Mouse (Mus musculus) neural tube, embryonic 13.5 days (tissue): ENCODE results near the gene Hist3h2a. TPM values are rescaled to one million over a fixed set of nuclear protein-coding genes. Genes with fewer than 3 reads are reported as not detected.

ENCODE experiments used
- ATAC-seq: fragments of 200-750 bp; cut with Nextera tagmentation; 2 replicates; pipeline ENCODE4 v1.8.0; 2017; ENCODE audit warnings: low read depth, mild to moderate bottlenecking, moderate TSS enrichment, moderate library complexity
- H3K27ac ChIP-seq: fragments of 300-500 bp; sonication (generic); replicated peaks from 2 replicates; pipeline ENCODE4 v1.5.1; 2015; ENCODE audit warnings: moderate library complexity, mild to moderate bottlenecking, inconsistent platforms
- H3K27me3 ChIP-seq: fragments of 300-500 bp; sonication (generic); 2 replicates; pipeline ENCODE4 v1.6.1; 2015; ENCODE audit warnings: mild to moderate bottlenecking, inconsistent platforms
- H3K36me3 ChIP-seq: fragments of 300-500 bp; sonication (generic); 2 replicates; pipeline ENCODE4 v1.6.1; 2015; ENCODE audit warnings: mild to moderate bottlenecking, inconsistent platforms
- H3K4me1 ChIP-seq: fragments of 300-500 bp; sonication (generic); replicated peaks from 2 replicates; pipeline ENCODE4 v1.6.1; 2015; ENCODE audit warnings: inconsistent platforms
- H3K4me2 ChIP-seq: fragments of 300-500 bp; sonication (generic); 2 replicates; pipeline ENCODE4 v1.6.1; 2015; ENCODE audit warnings: inconsistent platforms, mild to moderate bottlenecking, moderate library complexity
- H3K4me3 ChIP-seq: fragments of 300-500 bp; sonication (generic); 2 replicates; pipeline ENCODE4 v1.5.1; 2015; ENCODE audit warnings: mild to moderate bottlenecking, inconsistent platforms
- H3K9ac ChIP-seq: fragments of 300-500 bp; sonication (generic); 2 replicates; pipeline ENCODE4 v1.6.1; 2015; ENCODE audit warnings: moderate library complexity, mild to moderate bottlenecking, inconsistent platforms
- H3K9me3 ChIP-seq: fragments of 300-500 bp; sonication (generic); 2 replicates; pipeline ENCODE4 v1.6.1; 2016; ENCODE audit warnings: inconsistent platforms
- WGBS: fragments of 180-500 bp; shearing (Covaris S2); methylation state at CpG from one replicate; pipeline ENCODE4 v1.1.7; 2015; 5-methylcytosine and 5-hydroxymethylcytosine counted together
- polyA plus RNA-seq: library from polyadenylated mRNA; unstranded; fragments of >200 nt; fragmentation: Nextera tagmentation; extraction: Ambion mirVana; gene quantifications from 2 replicates; pipeline ENCODE4 v1.2.1, GENCODE M21; 2015

Hist3h2a gene
- polyA plus RNA-seq, result 124 and 126 TPM in 2 replicates

DNA sequence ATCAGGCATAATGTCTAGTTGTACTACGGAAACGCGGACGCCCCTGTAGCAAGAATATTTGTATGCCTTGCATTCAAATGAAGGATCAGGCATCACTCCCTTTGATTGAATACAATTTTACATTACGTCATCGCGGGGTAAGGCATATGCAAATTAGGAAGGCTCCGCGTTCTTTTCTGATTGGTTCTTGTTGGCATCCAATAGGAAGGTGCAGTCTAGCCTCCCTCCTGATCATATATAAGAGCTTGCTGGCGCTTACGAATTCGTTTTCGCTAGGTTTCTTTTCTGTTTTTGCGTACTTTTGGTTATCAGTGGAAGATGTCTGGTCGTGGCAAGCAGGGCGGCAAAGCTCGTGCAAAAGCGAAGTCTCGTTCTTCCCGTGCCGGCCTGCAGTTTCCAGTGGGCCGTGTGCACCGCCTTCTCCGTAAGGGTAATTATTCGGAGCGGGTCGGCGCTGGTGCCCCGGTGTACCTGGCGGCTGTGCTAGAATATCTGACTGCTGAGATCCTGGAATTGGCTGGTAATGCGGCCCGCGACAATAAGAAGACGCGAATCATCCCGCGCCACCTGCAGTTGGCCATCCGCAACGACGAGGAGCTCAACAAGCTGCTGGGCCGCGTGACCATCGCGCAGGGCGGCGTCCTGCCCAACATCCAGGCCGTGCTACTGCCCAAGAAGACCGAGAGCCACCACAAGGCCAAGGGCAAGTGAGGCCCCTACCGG lies at the start of gene Hist3h2a, which contains the start of gene Trim17:
TSS of gene Hist3h2a (plus strand) at position 266 of the 723 bp plus-strand sequence.
TSS of gene Trim17 (plus strand) at position 266 of the 723 bp plus-strand sequence.
- peak within 1 kb of the TSS; percentile 87 for H3K4me2 ChIP-seq
- no peaks in the 10 kb centered on the region for H3K9me3 ChIP-seq
- WGBS, result under 1% methylated on average over 49 of the region's 49 CpGs
- H3K36me3 ChIP-seq, result 0 out of 2 replicates have a peak, but pooled peaks cover 15% of the 10 kb centered on the region
- ATAC-seq, result peak; percentile 92
- no peaks in the 10 kb centered on the region for H3K27me3 ChIP-seq
- peak within 1 kb of the TSS; percentile 74 for H3K4me3 ChIP-seq
- H3K27ac ChIP-seq, result peak within 1 kb of the TSS; percentile 100
- peak within 1 kb of the TSS; percentile 99 for H3K9ac ChIP-seq
- peaks cover 70% of the 10 kb centered on the region for H3K4me1 ChIP-seq

DNA sequence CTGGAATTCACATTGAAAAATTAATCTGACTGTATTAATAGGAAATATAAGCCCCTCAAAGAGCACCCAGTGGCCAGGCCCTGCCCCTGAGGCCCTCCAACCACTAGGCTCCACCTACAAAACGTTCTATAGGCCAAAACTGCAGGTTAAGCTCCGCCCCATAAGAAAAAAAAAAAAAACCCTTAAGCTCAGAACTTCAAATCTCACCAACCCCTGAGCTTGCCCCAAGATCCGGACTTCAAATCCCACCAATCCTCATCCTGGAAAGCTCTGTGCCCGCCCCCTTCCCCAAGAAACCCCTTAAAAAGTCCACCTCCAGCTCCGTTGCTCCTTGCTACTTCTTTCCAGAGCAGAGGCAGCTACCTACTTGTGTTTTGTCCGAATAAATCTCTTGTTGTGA lies 49.6 kb upstream of the Hist3h2a start:
- 0 out of 2 replicates have a peak overlapping the region, but pooled peaks have one; percentile 87 for H3K4me2 ChIP-seq

DNA sequence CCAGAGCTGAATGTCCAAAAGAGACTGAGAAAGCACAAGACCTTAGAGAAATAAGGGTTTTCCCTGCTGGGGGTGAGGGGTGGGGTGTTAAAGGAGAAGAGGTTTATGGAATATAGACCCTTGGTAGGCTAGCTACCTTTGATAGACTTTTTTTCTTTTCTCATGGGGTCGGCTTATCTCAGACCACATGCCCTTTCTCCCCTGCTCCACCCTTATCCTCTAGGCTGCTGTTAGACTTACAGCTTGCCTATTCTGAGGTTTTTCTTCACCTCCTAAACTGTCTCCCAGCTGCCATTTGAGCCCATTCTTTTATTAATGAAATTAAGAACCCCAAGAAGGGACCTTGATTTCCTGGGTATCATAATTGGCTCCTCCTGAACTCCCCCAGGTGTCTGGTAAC lies 40.7 kb upstream of the Hist3h2a start:
- H3K4me2 ChIP-seq, result no peak overlapping the region; the same call in 1 of the 2 replicates
- H3K27me3 ChIP-seq, result no peaks in the 10 kb centered on the region
- H3K36me3 ChIP-seq, result no peaks in the 10 kb centered on the region
- H3K9me3 ChIP-seq, result no peaks in the 10 kb centered on the region
- H3K4me1 ChIP-seq, result peaks cover 12% of the 10 kb centered on the region
- ATAC-seq, result no peak
- WGBS, result 64% methylated on average over 1 of the region's 1 CpGs
- H3K4me3 ChIP-seq, result no peak overlapping the region
- peak overlapping the region; percentile 61; the same call in 1 of the 2 replicates for H3K9ac ChIP-seq
- no peak overlapping the region for H3K27ac ChIP-seq

More for the DNA sequence above, 49.6 kb upstream of the Hist3h2a start:
- Histone ChIP-seq H3K4me1 (peaks cover 23% of the 10 kb centered on the region), H3K4me3 (no peak overlapping the region), H3K9me3 (no peaks in the 10 kb centered on the region), H3K27ac (no peak overlapping the region), H3K36me3 (peaks cover 22% of the 10 kb centered on the region), H3K9ac (no peak overlapping the region), H3K27me3 (no peaks in the 10 kb centered on the region)
- WGBS, result 49% methylated on average over 6 of the region's 6 CpGs
- ATAC-seq, result no peak

DNA sequence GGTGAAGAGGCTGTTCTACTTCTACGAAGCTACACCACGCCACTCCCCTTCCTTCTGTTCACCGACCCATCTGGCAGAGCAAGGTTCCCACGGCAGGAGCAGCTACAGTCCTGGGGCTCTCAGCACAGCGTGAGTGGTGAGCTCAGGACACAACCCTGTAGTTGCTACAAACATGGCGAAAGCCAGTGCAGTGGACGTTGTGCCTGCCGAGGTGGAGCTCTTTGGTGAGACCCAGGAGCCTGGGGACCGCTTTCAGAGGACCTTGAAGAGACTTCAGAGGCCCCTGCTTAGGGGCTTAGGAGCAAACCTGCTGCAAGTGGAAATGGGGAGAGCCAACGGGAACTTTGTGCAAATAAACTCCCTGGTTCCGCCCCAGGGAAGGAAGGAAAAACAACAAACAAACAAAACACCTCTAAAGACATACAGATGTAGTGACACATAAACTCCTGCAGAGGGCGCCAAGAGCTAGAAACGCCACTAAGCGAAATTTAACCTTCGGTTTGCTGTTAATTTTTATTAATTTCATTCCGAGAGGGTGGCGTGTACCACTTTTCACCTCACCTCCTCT lies 39.9 kb upstream of the Hist3h2a start:
- Histone ChIP-seq H3K4me3 (peak overlapping the region; percentile 32), H3K9ac (peak overlapping the region; percentile 61), H3K9me3 (no peaks in the 10 kb centered on the region), H3K4me1 (peaks cover 12% of the 10 kb centered on the region), H3K27ac (0 out of 2 replicates have a peak overlapping the region, but pooled peaks have one; percentile 9), H3K36me3 (no peaks in the 10 kb centered on the region), H3K27me3 (no peaks in the 10 kb centered on the region), H3K4me2 (peak overlapping the region; percentile 56)
- WGBS, result 22% methylated on average over 17 of the region's 17 CpGs
- ATAC-seq, result no peak; the same call in 1 of the 2 replicates

GRCm38 (mm10) chr11:58916879-58917744 lies 37.4 kb upstream of the Hist3h2a start:
- 53% methylated on average over 14 of the region's 14 CpGs for WGBS
- Histone ChIP-seq H3K36me3 (no peaks in the 10 kb centered on the region), H3K27me3 (no peaks in the 10 kb centered on the region), H3K9me3 (no peaks in the 10 kb centered on the region), H3K9ac (no peak overlapping the region), H3K27ac (no peak overlapping the region), H3K4me1 (peaks cover 12% of the 10 kb centered on the region), H3K4me3 (no peak overlapping the region), H3K4me2 (no peak overlapping the region)
- ATAC-seq, result no peak

DNA sequence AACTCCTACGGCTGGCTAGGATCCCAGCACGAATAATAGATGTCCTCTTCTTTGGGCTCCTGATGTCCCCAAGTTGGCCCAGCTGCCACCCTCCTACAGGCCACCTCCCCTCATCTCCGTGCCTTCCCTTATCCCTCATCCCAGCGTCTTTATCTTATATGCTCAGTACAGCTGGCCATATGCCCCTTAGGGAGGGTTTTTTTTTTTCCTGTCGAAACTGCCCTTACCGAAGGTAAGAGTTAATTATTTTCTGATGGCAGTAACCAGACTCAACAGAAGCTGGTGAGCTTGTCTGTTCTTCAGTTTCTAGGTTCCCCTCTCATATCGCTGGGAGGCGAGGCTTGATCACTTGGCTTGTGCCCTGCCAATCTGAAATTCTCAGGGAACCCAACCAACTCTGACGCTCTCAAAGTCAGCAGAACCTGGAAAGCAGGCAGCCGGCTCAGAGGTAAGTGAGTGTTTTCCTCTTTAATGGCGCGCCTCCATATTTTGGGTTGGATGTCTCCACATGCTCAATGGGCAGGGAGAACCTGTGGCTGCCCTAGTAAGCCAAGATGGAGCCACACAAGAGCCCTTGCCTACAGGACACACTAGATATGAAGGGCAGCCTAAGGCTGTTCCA lies 36.6 kb upstream of the Hist3h2a start, which contains the start of gene Btnl10:
TSS of gene Btnl10 (plus strand) at position 164 of the 622 bp plus-strand sequence.
- H3K36me3 ChIP-seq, result no peaks in the 10 kb centered on the region
- H3K9ac ChIP-seq, result no peak within 1 kb of the TSS
- no peak for ATAC-seq
- no peak within 1 kb of the TSS for H3K4me2 ChIP-seq
- H3K9me3 ChIP-seq, result no peaks in the 10 kb centered on the region
- no peak within 1 kb of the TSS for H3K27ac ChIP-seq
- WGBS, result 83% methylated on average over 12 of the region's 12 CpGs
- no peaks in the 10 kb centered on the region for H3K27me3 ChIP-seq
- no peak within 1 kb of the TSS for H3K4me3 ChIP-seq
- H3K4me1 ChIP-seq, result peaks cover 12% of the 10 kb centered on the region

GRCm38 (mm10) chr11:58918759-58919158 lies 35.7 kb upstream of the Hist3h2a start:
- WGBS, result 80% methylated on average over 5 of the region's 5 CpGs
- H3K36me3 ChIP-seq, result no peaks in the 10 kb centered on the region
- H3K27me3 ChIP-seq, result no peaks in the 10 kb centered on the region
- no peak overlapping the region for H3K4me2 ChIP-seq
- peaks cover 12% of the 10 kb centered on the region for H3K4me1 ChIP-seq
- H3K4me3 ChIP-seq, result no peak overlapping the region
- ATAC-seq, result no peak
- no peak overlapping the region for H3K9ac ChIP-seq
- no peaks in the 10 kb centered on the region for H3K9me3 ChIP-seq
- H3K27ac ChIP-seq, result no peak overlapping the region

GRCm38 (mm10) chr11:58922420-58922819 lies 32.1 kb upstream of the Hist3h2a start:
- Histone ChIP-seq H3K9ac (no peak overlapping the region), H3K4me2 (no peak overlapping the region), H3K9me3 (no peaks in the 10 kb centered on the region), H3K27me3 (no peaks in the 10 kb centered on the region), H3K4me3 (no peak overlapping the region), H3K4me1 (no peaks in the 10 kb centered on the region), H3K36me3 (no peaks in the 10 kb centered on the region), H3K27ac (no peak overlapping the region)
- 80% methylated on average over 9 of the region's 9 CpGs for WGBS
- ATAC-seq, result no peak

- no peak overlapping the region for H3K27ac ChIP-seq
- H3K9ac ChIP-seq, result no peak overlapping the region
- no peak overlapping the region for H3K4me2 ChIP-seq
- peaks cover 11% of the 10 kb centered on the region for H3K36me3 ChIP-seq
- no peak overlapping the region for H3K4me3 ChIP-seq
- 94% methylated on average over 2 of the region's 3 CpGs for WGBS
- ATAC-seq, result no peak
- H3K9me3 ChIP-seq, result no peaks in the 10 kb centered on the region
- H3K4me1 ChIP-seq, result peaks cover 7% of the 10 kb centered on the region
- H3K27me3 ChIP-seq, result no peaks in the 10 kb centered on the region
Observed at GRCm38 (mm10) chr11:58926651-58927050, 27.8 kb upstream of the Hist3h2a start.

GRCm38 (mm10) chr11:58927053-58927452 lies 27.4 kb upstream of the Hist3h2a start:
- ATAC-seq, result no peak
- Histone ChIP-seq H3K27ac (no peak overlapping the region), H3K9me3 (no peaks in the 10 kb centered on the region), H3K4me1 (peaks cover 7% of the 10 kb centered on the region), H3K4me2 (no peak overlapping the region), H3K4me3 (no peak overlapping the region), H3K9ac (no peak overlapping the region), H3K36me3 (peaks cover 15% of the 10 kb centered on the region), H3K27me3 (no peaks in the 10 kb centered on the region)
- 78% methylated on average over 2 of the region's 2 CpGs for WGBS
